Mouse (Mus musculus) adrenal gland, postnatal 14 days (tissue): ENCODE measurements at regions not wholly inside any gene's neighbourhood (a gene's known extent, or its start where the extent isn't known, plus 50 kb on each side); places are given as distances from the start of the nearest gene placed in this dataset.

Experiments
- DNase-seq: peaks from one replicate; pipeline ENCODE4 v3.0.0; 2021; ENCODE audit warnings: mixed read lengths

DNA sequence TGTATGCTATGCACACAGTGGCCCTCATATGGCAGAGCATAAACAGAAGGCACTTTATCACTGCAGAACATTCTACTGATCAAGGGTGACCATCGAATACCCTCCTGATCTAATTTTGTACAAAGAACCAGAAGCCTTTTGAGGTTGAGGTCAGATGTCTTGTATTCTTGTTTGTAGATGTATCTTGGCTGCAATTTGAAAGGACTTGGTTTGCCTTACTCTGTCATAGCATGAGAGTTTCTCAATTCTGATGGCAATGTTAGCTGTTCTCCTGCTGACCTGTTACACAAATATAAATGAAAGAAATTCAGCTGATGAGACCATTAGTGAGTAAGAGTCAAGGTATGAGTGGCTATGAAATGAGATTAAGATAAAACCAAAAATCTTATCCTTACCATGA lies 199.1 kb upstream of the Aldoart1 start:
- no peak for DNase-seq

DNA sequence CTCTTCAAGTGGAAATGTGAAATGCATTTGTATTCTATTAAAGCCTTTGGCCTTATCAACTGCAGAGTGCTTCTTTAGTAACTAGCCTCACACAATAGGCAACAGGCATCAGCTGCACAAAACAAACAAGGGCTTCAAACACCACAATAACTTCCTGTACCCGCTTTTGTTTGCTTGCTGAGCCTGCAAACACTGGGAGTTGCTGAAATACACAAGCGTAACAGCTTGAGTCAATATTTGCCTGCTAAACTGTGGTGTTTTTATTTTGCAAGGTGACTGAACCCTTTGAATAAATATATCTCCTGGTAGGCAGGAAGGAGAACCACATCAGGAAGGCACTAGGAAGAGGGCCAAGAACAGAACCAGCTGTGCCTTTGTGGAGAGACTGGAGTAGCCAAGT lies 195.4 kb upstream of the Aldoart1 start:
- no peak for DNase-seq

DNA sequence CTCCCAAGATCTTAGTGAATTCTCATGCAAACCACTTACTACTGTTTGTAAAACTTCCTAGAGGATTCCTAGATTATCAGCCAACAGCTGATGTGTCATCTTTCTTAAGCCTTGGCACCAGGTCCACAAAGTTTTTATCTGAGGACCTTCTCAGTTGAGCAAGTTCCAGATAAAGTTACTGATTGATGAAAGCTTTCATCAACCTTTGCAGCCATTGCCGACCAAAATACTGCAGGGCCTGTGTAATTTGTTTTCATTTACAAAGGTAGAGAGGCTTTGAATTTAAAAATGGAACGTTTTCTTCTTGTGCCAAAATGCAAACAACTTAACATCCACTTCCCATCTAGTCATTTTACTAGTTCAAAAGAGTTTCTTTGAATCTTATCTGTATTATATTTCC lies 191.9 kb upstream of the Aldoart1 start:
- no peak for DNase-seq

- DNase-seq, result peak; percentile 8
These were observed 190.2 kb upstream of the Aldoart1 start for GRCm38 (mm10) chr4:73042672-73043071.

DNA sequence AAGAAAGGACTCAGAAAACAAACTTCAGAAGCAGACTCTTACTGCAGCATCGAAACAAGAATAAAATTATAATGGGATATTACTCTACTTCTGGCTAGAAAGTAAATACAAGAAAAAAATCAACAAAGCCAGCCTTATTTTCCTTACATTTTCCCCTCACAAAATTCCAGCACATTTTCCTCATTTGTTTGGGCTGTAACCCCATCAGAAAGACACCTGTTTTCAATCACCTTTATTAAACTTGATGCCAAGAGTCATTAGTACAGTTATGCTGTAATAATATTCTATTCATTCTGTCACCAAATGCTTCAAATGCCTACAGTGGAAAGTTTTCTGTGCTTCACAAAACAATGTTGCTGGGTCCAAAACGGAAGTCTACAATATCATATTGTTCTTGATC lies 189.1 kb upstream of the Aldoart1 start:
- no peak for DNase-seq

GRCm38 (mm10) chr4:72997686-72998085 lies 145.3 kb upstream of the Aldoart1 start:
- DNase-seq, result no peak

GRCm38 (mm10) chr4:72996102-72996501 lies 143.7 kb upstream of the Aldoart1 start:
- DNase-seq, result no peak

DNA sequence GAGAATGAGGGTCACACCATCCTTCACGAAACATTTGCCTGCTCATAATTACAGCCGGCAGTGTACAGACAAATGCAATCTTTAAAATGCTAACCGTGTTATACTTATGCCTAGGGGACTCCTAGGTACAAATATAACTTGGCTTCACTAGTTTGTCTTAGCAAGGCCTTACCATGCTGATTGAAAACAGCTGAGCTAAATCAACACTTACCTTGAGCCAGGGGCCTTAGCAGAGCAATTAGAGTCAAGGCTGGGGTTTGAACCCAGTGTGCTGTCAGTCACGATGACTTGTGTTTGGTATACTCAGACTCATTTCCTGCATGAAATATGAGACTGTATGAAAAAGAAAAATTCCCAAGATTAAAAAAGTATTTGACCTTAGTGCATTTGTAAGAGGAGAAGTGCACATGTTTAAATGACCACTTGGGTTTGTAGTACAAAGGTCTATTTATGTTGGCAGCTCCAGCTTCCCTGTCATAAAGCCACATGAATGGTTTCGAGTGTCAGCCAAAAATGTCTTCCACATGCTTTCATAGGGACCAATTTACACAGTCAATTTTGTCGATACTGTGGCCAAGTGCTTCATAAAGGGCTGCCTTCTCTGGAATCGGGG lies 94.0 kb upstream of the Aldoart1 start:
- DNase-seq, result no peak

DNA sequence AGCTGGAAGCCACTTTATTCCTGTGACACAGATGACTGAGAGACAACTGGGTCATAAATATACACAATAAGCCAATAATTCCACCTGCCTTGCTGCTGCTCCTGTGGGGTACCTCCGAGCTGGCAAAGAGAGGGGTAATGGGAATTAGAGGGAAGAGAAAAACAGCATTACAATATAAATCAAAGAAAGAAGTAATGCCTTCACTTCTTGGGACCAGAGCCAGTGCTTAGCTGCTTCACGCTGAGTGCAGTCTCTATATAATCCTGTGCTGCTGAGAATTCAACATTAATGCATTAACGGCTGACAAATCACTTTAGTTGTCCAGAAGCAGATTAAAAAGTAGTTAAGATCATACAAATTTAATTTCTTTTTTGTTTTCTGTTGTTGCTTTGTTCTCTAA lies 71.0 kb upstream of the Aldoart1 start:
- no peak for DNase-seq

DNA sequence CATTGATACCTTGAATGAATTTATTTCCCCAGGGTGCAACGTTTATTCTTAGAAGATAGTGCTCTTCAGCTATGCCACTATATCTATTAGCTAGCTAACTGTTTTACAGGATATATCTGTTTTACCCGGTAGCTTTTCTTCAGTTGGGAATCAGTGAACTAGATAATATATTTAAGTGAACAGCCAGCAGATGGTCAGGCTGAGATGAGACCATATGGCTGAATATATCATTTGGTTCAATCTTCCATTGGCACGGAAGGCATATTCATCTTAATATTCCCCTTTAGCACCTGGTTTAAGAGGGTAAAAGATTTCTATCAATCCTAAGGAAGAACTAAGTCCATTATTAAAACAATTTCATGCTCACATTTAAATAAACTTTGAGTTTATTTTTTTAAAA lies 62.6 kb upstream of the Aldoart1 start:
- no peak for DNase-seq
